Comparison of ENCODE assay signal across 22 mouse cellular contexts in the genomic region with DNA sequence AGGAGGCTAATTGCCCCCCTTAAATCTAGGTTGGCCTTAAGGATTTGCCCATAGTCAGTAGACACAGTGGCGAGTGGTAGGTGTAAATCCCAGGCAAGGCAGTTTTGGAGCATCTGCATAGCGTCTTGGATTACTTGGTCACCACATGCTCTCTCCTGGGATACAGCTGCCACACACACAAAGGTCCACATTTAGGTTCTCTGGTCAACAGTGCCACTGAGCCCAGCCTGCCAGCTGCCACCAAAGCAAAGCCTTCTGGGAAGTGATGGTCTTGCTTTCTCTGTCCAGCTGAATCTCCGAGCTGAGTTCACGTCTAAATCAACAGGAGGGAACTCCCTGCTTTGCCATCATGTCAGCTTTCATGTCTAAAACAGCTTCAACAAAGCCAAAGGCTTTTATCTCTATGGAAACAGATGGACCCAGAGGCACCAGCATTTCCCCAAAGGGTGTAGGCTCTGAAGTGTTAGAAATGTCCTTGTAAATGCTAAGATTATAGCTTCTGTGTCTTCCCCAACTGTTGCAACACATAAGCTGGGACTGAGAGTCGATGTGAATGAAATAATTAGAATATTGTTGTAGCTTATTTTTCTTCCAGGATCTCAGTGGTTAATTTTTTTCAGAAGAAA. TPM values are rescaled to one million over a fixed set of nuclear protein-coding genes. Genes with fewer than 3 reads are reported as not detected.
DNase-seq lines count a peak whose midpoint lies in the region; ATAC-seq and TF ChIP-seq lines count a peak whose summit lies in the region.
"Had no signal": no experiment of that assay in that cellular context is flagged by ENCODE, and none has a peak within 500 bp of the region (broad histone marks: within the 10 kb centered on the region; RNA-seq: fewer than 3 reads in every experiment).

No protein-coding gene starts in this region.

- no peak overlapping the region for H3K4me3 ChIP-seq in forebrain, postnatal 0 days (ENCODE audit: low read depth, low read length)
- H3K4me3 ChIP-seq in forebrain, embryonic 15.5 days, result no peak overlapping the region
- H3K4me3 ChIP-seq in midbrain, embryonic 11.5 days (ENCODE audit: low read depth, low read length), result no peak overlapping the region
- H3K4me3 ChIP-seq in midbrain, embryonic 16.5 days (ENCODE audit: low read depth, low read length), result no peak overlapping the region
- no peak overlapping the region for H3K4me3 ChIP-seq in myocyte
- H3K4me3 ChIP-seq: embryonic facial prominence, embryonic 13.5 days; forebrain, embryonic 13.5 days; heart, embryonic 13.5 days; intestine, embryonic 15.5 days had no signal

- no peaks in the 10 kb centered on the region for H3K4me1 ChIP-seq in forebrain, postnatal 0 days (ENCODE audit: insufficient read depth)
- no peaks in the 10 kb centered on the region for H3K4me1 ChIP-seq in forebrain, embryonic 15.5 days
- H3K4me1 ChIP-seq in midbrain, embryonic 11.5 days (ENCODE audit: control insufficient read depth, insufficient read depth, low read length), result no peaks in the 10 kb centered on the region
- no peaks in the 10 kb centered on the region for H3K4me1 ChIP-seq in midbrain, embryonic 16.5 days (ENCODE audit: control insufficient read depth, insufficient read depth, low read length)
- H3K4me1 ChIP-seq: embryonic facial prominence, embryonic 13.5 days; forebrain, embryonic 13.5 days; heart, embryonic 13.5 days; intestine, embryonic 15.5 days had no signal

- no peak overlapping the region for H3ac ChIP-seq in myocyte (ENCODE audit: control insufficient read depth, insufficient read length)

- H3K79me2 ChIP-seq in myocyte (ENCODE audit: control insufficient read depth, insufficient read depth), result no peaks in the 10 kb centered on the region

- no peak overlapping the region for H3K27ac ChIP-seq in forebrain, postnatal 0 days (ENCODE audit: low read depth, low read length)
- no peak overlapping the region for H3K27ac ChIP-seq in forebrain, embryonic 15.5 days (replicated peaks)
- H3K27ac ChIP-seq in midbrain, embryonic 11.5 days (ENCODE audit: low read depth, low read length), result no peak overlapping the region
- no peak overlapping the region for H3K27ac ChIP-seq in midbrain, embryonic 16.5 days (ENCODE audit: low read length)
- H3K27ac ChIP-seq: embryonic facial prominence, embryonic 13.5 days; forebrain, embryonic 13.5 days; heart, embryonic 13.5 days; hindbrain, embryonic 14.5 days; intestine, embryonic 15.5 days had no signal

- ATAC-seq in forebrain, postnatal 0 days, result 0 out of 2 replicates have a peak, but pooled peaks have one; percentile 27
- no peak for ATAC-seq in forebrain, embryonic 15.5 days (replicated peaks)
- no peak for ATAC-seq in midbrain, embryonic 11.5 days (ENCODE audit: low FRiP score)
- ATAC-seq in midbrain, embryonic 16.5 days, result no peak
- ATAC-seq: forebrain, embryonic 13.5 days; intestine, embryonic 15.5 days had no signal

- no peak for DNase-seq in forebrain, postnatal 0 days
- DNase-seq in midbrain, embryonic 11.5 days (ENCODE audit: low spot score, missing footprints), result peak; percentile 69
- no peak for DNase-seq in thymus, postnatal 10 days (ENCODE audit: low spot score in 2 of 2)
- DNase-seq in layer of hippocampus, postnatal 14 days (ENCODE audit: low spot score in 2 of 2), result no peak
- DNase-seq: adrenal gland, postnatal 10 days; cerebellum, adult 2 months; cerebellum, postnatal 10 days; gastrocnemius, postnatal 25 days; heart, postnatal 4 days had no signal

- H3K9ac ChIP-seq in forebrain, postnatal 0 days, result no peak overlapping the region
- no peak overlapping the region for H3K9ac ChIP-seq in forebrain, embryonic 15.5 days (replicated peaks)
- H3K9ac ChIP-seq in midbrain, embryonic 11.5 days (ENCODE audit: low read length), result no peak overlapping the region
- no peak overlapping the region for H3K9ac ChIP-seq in midbrain, embryonic 16.5 days (ENCODE audit: low read depth, low read length)
- H3K9ac ChIP-seq: embryonic facial prominence, embryonic 13.5 days; forebrain, embryonic 13.5 days; heart, embryonic 13.5 days; hindbrain, embryonic 14.5 days; intestine, embryonic 15.5 days had no signal

- no peaks in the 10 kb centered on the region for H3K27me3 ChIP-seq in forebrain, postnatal 0 days (ENCODE audit: insufficient read depth, low read length)
- no peaks in the 10 kb centered on the region for H3K27me3 ChIP-seq in forebrain, embryonic 15.5 days
- no peaks in the 10 kb centered on the region for H3K27me3 ChIP-seq in midbrain, embryonic 11.5 days (ENCODE audit: control insufficient read depth, insufficient read depth, low read length)
- H3K27me3 ChIP-seq in midbrain, embryonic 16.5 days (ENCODE audit: control insufficient read depth, insufficient read depth, low read depth, low read length), result no peaks in the 10 kb centered on the region
- no peaks in the 10 kb centered on the region for H3K27me3 ChIP-seq in myocyte (ENCODE audit: control insufficient read depth, insufficient read depth, insufficient read length)
- H3K27me3 ChIP-seq: embryonic facial prominence, embryonic 13.5 days; forebrain, embryonic 13.5 days; heart, embryonic 13.5 days; intestine, embryonic 15.5 days had no signal

- WGBS in forebrain, postnatal 0 days, result 64% methylated on average over 5 of the region's 5 CpGs
- 68% methylated on average over 5 of the region's 5 CpGs for WGBS in forebrain, embryonic 15.5 days
- WGBS in midbrain, embryonic 11.5 days, result 58% methylated on average over 5 of the region's 5 CpGs
- 41% methylated on average over 5 of the region's 5 CpGs for WGBS in midbrain, embryonic 16.5 days

- no peak for TF ChIP-seq CTCF in forebrain, postnatal 0 days (IDR thresholded peaks at IDR 0.05; ENCODE audit: low read depth)

- no peak for TF ChIP-seq POLR2A in myocyte (IDR thresholded peaks at IDR 0.05; ENCODE audit: insufficient read length, low read depth)

- H3K36me3 ChIP-seq in forebrain, postnatal 0 days (ENCODE audit: insufficient read depth), result no peaks in the 10 kb centered on the region
- H3K36me3 ChIP-seq in forebrain, embryonic 15.5 days, result no peaks in the 10 kb centered on the region
- H3K36me3 ChIP-seq in midbrain, embryonic 11.5 days (ENCODE audit: control insufficient read depth, insufficient read depth, low read length), result no peaks in the 10 kb centered on the region
- no peaks in the 10 kb centered on the region for H3K36me3 ChIP-seq in midbrain, embryonic 16.5 days (ENCODE audit: control insufficient read depth, insufficient read depth, low read length)
- H3K36me3 ChIP-seq in myocyte (ENCODE audit: control insufficient read depth, insufficient read depth), result no peaks in the 10 kb centered on the region
- H3K36me3 ChIP-seq: embryonic facial prominence, embryonic 13.5 days; heart, embryonic 13.5 days; intestine, embryonic 15.5 days had no signal

- no peak overlapping the region for H3K4me2 ChIP-seq in forebrain, postnatal 0 days (ENCODE audit: low read depth)
- no peak overlapping the region for H3K4me2 ChIP-seq in forebrain, embryonic 15.5 days (replicated peaks)
- H3K4me2 ChIP-seq in midbrain, embryonic 11.5 days, result no peak overlapping the region
- no peak overlapping the region for H3K4me2 ChIP-seq in midbrain, embryonic 16.5 days (ENCODE audit: low read length)
- H3K4me2 ChIP-seq in myocyte (ENCODE audit: low read depth), result no peak overlapping the region
- H3K4me2 ChIP-seq: embryonic facial prominence, embryonic 13.5 days; forebrain, embryonic 13.5 days; heart, embryonic 13.5 days; hindbrain, embryonic 14.5 days; intestine, embryonic 15.5 days had no signal

- no peaks in the 10 kb centered on the region for H3K9me3 ChIP-seq in forebrain, postnatal 0 days (ENCODE audit: low read length)
- H3K9me3 ChIP-seq in forebrain, embryonic 15.5 days, result no peaks in the 10 kb centered on the region
- H3K9me3 ChIP-seq in midbrain, embryonic 11.5 days (ENCODE audit: control insufficient read depth, low read length), result no peaks in the 10 kb centered on the region
- no peaks in the 10 kb centered on the region for H3K9me3 ChIP-seq in midbrain, embryonic 16.5 days (replicated peaks; ENCODE audit: control insufficient read depth, low read length, poor library complexity, severe bottlenecking)
- H3K9me3 ChIP-seq: embryonic facial prominence, embryonic 13.5 days; forebrain, embryonic 13.5 days; heart, embryonic 13.5 days; intestine, embryonic 15.5 days had no signal

TF ChIP-seq in myocyte, 11 proteins besides CTCF, POLR2A, EP300 and RAD21:
- TF ChIP-seq CEBPB (IDR thresholded peaks at IDR 0.05; ENCODE audit: insufficient read depth, poor library complexity, severe bottlenecking) (no peak), TCF12 (IDR thresholded peaks at IDR 0.05; ENCODE audit: insufficient read depth, poor library complexity, severe bottlenecking) (peak; percentile 25), USF1 (IDR thresholded peaks at IDR 0.05; ENCODE audit: low read depth) (no peak), TCF3 (IDR thresholded peaks at IDR 0.05; ENCODE audit: insufficient read length, low read depth) (no peak), MYOD1 (IDR thresholded peaks at IDR 0.05; ENCODE audit: control insufficient read depth in 1 of 3, insufficient read length in 2 of 3, low read depth in 2 of 3) (peak in 2 of 3 experiments; percentile 48 to 87), POLR2AphosphoS2 (IDR thresholded peaks at IDR 0.05; ENCODE audit: insufficient read length, low read depth) (no peak), SRF (IDR thresholded peaks at IDR 0.05; ENCODE audit: control insufficient read depth, insufficient read length, low read depth) (no peak), MYOG (IDR thresholded peaks at IDR 0.05; ENCODE audit: control insufficient read depth in 1 of 3, insufficient read depth in 1 of 3, insufficient read length in 2 of 3, low read depth in 2 of 3) (peak; percentile 31 to 96 (median 89))

RNA-seq across cellular contexts. Expression of gene Gprc5d, which starts 6.8 kb away (rescaled TPM):
- total RNA-seq in forebrain, postnatal 0 days (2014; rRNA removed), result not detected in 2 replicates
- 0.19 TPM in 1 of 2 replicates, not detected in the other for polyA plus RNA-seq in forebrain, postnatal 0 days (2015; fragmentation: Nextera tagmentation; extraction: Ambion mirVana)
- polyA plus RNA-seq in forebrain, embryonic 15.5 days (2015; fragmentation: Nextera tagmentation; extraction: Ambion mirVana), result not detected in 2 replicates
- polyA plus RNA-seq in midbrain, embryonic 11.5 days (2014; fragmentation: Nextera tagmentation; extraction: Ambion mirVana), result not detected in 2 replicates
- polyA plus RNA-seq in midbrain, embryonic 16.5 days (2015; fragmentation: Nextera tagmentation; extraction: Ambion mirVana), result not detected in 2 replicates
- polyA plus RNA-seq in myocyte (2012; fragmentation: generic; extraction: Trizol), result 0.89 TPM
- total RNA-seq in layer of hippocampus, postnatal 14 days (2021), result not detected
- total RNA-seq: adrenal gland, postnatal 10 days; gastrocnemius, adult 18-20 months; gastrocnemius, postnatal 25 days; granulocyte monocyte progenitor cell, adult 5-6 weeks; MEL had no signal
- polyA plus RNA-seq: C2C12; embryonic facial prominence, embryonic 13.5 days; forebrain, embryonic 13.5 days; heart, embryonic 13.5 days; heart, postnatal 0 days; hindbrain, embryonic 14.5 days; intestine, embryonic 15.5 days had no signal

RNA-seq across cellular contexts. Expression of gene Gprc5a, which starts 59.4 kb away (rescaled TPM):
- 0.43 and 0.62 TPM in 2 replicates for total RNA-seq in forebrain, postnatal 0 days (2014; rRNA removed)
- polyA plus RNA-seq in forebrain, postnatal 0 days (2015; fragmentation: Nextera tagmentation; extraction: Ambion mirVana), result 0.47 and 0.60 TPM in 2 replicates
- polyA plus RNA-seq in forebrain, embryonic 15.5 days (2015; fragmentation: Nextera tagmentation; extraction: Ambion mirVana), result 0.28 and 0.42 TPM in 2 replicates
- 2.8 and 3.0 TPM in 2 replicates for polyA plus RNA-seq in midbrain, embryonic 11.5 days (2014; fragmentation: Nextera tagmentation; extraction: Ambion mirVana)
- 0.12 and 0.20 TPM in 2 replicates for polyA plus RNA-seq in midbrain, embryonic 16.5 days (2015; fragmentation: Nextera tagmentation; extraction: Ambion mirVana)
- 10.8 TPM for polyA plus RNA-seq in myocyte (2012; fragmentation: generic; extraction: Trizol)
- total RNA-seq in layer of hippocampus, postnatal 14 days (2021), result under 1 TPM in 1 of 2 experiments, not detected in 1; 0.17 TPM
- total RNA-seq: granulocyte monocyte progenitor cell, adult 5-6 weeks; MEL had no signal
